Mouse (Mus musculus) intestine, embryonic 14.5 days (tissue): ENCODE data around the gene Fgfr2. TPM values are rescaled to one million over a fixed set of nuclear protein-coding genes. Genes with fewer than 3 reads are reported as not detected.

ENCODE experiments used
- ATAC-seq: fragments of 200-750 bp; cut with Nextera tagmentation; replicated peaks from 2 replicates; pipeline ENCODE4 v1.8.0; 2017; ENCODE audit warnings: low read depth, moderate number of reproducible peaks, moderate TSS enrichment, moderate library complexity; ENCODE audit not compliant: low FRiP score, low TSS enrichment
- DNase-seq: peaks from one replicate; pipeline ENCODE4 v3.0.0-alpha.2; 2018; ENCODE audit warnings: low spot score
- H3K27ac ChIP-seq: fragments of 300-500 bp; sonication (generic); 2 replicates; pipeline ENCODE4 v1.5.1; 2014; ENCODE audit warnings: low read depth, mild to moderate bottlenecking, control low read depth
- H3K27me3 ChIP-seq: fragments of 300-500 bp; sonication (generic); replicated peaks from 2 replicates; pipeline ENCODE4 v1.6.1; 2014; ENCODE audit warnings: low read length, control low read depth; ENCODE audit not compliant: control insufficient read depth, insufficient read depth
- H3K36me3 ChIP-seq: fragments of 300-500 bp; sonication (generic); 2 replicates; pipeline ENCODE4 v1.6.1; 2014; ENCODE audit warnings: low read length, control low read depth; ENCODE audit not compliant: control insufficient read depth, insufficient read depth
- H3K4me1 ChIP-seq: fragments of 300-500 bp; sonication (generic); replicated peaks from 2 replicates; pipeline ENCODE4 v1.6.1; 2014; ENCODE audit warnings: low read length, control low read depth, mixed read lengths; ENCODE audit not compliant: control insufficient read depth, insufficient read depth
- H3K4me2 ChIP-seq: fragments of 300-500 bp; sonication (generic); 2 replicates; pipeline ENCODE4 v1.6.1; 2014; ENCODE audit warnings: low read length
- H3K4me3 ChIP-seq: fragments of 300-500 bp; sonication (generic); 2 replicates; pipeline ENCODE4 v1.5.1; 2014; ENCODE audit warnings: low read depth, low read length, control low read depth, mixed read lengths
- H3K9ac ChIP-seq: fragments of 300-500 bp; sonication (generic); 2 replicates; pipeline ENCODE4 v1.6.1; 2014; ENCODE audit warnings: mild to moderate bottlenecking, low read length
- H3K9me3 ChIP-seq: fragments of 300-500 bp; sonication (generic); 2 replicates; pipeline ENCODE4 v1.6.1; 2016; ENCODE audit warnings: low read length, control low read depth; ENCODE audit not compliant: control insufficient read depth
- WGBS: fragments of 180-500 bp; shearing (Covaris S2); extraction: QIAGEN DNeasy Blood & Tissue Kit; methylation state at CpG from one replicate; pipeline ENCODE4 v1.1.7; 2014; 5-methylcytosine and 5-hydroxymethylcytosine counted together
- polyA plus RNA-seq: library from polyadenylated mRNA; unstranded; fragments of >200 nt; fragmentation: Nextera tagmentation; extraction: Ambion mirVana; gene quantifications from 2 replicates; pipeline ENCODE4 v1.2.1, GENCODE M21; 2014

The Fgfr2 gene
- polyA plus RNA-seq, 1 experiment from 2014 or later, result 105 TPM

GRCm38 (mm10) chr7:130665358-130665757 is 2457.8 kb downstream of the Fgfr2 start:
- Histone ChIP-seq H3K4me1 (peaks cover 18% of the 10 kb centered on the region), H3K36me3 (no peaks in the 10 kb centered on the region), H3K27me3 (no peaks in the 10 kb centered on the region), H3K27ac (no peak overlapping the region), H3K9ac (no peak overlapping the region), H3K9me3 (peaks cover 11% of the 10 kb centered on the region; the same call in 1 of the 2 replicates), H3K4me3 (no peak overlapping the region), H3K4me2 (no peak overlapping the region)
- WGBS, result 95% methylated on average over 9 of the region's 9 CpGs
- no peak for DNase-seq
- no peak for ATAC-seq

DNA sequence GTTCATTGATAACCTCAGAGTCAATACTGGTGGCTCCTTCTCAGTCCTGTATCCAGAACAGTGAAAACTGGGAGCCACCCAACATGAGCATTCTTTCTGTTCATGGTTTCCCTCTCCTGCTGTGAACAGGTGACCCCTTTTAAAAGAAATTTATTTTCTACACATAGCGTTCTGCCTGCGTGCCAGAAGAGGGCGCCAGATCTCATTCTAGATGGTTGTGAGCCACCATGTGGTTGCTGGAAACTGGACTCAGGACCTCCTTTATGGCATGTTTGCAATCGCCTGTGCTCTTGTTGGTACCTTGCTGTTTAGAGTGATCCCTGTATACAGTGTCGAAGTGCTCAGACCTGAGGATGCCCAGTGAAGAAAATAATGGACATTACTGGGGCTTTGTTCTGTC is 2458.5 kb downstream of the Fgfr2 start:
- Histone ChIP-seq H3K9me3 (peaks cover 11% of the 10 kb centered on the region; the same call in 1 of the 2 replicates), H3K4me3 (no peak overlapping the region), H3K9ac (no peak overlapping the region), H3K4me1 (peaks cover 14% of the 10 kb centered on the region), H3K27me3 (no peaks in the 10 kb centered on the region), H3K36me3 (no peaks in the 10 kb centered on the region), H3K27ac (no peak overlapping the region), H3K4me2 (no peak overlapping the region)
- ATAC-seq (no peak), DNase-seq (no peak)
- 92% methylated on average over 5 of the region's 5 CpGs for WGBS

DNA sequence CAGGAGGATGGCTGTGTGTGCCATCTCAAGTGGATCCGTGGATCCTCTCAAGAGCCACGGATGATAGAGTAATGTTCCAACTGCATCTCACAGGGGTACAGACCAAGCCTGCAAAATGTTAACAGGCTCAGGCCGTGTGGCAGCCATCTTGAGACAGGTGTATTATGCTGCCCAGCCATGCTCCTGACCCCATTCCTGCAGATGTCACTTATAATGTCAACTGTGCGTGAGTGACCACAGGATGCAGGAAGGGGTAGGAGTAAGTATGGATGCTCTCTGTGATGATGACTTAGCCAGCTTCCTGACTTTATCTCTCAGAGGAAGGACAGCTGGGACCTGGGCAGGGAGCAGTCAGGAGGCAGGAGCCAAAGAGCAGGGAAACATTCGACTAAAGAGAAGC is 2459.1 kb downstream of the Fgfr2 start:
- H3K9ac ChIP-seq, result no peak overlapping the region
- H3K36me3 ChIP-seq, result no peaks in the 10 kb centered on the region
- H3K4me3 ChIP-seq, result no peak overlapping the region
- no peaks in the 10 kb centered on the region for H3K27me3 ChIP-seq
- H3K4me1 ChIP-seq, result peaks cover 8% of the 10 kb centered on the region
- ATAC-seq (no peak), DNase-seq (no peak)
- H3K4me2 ChIP-seq, result no peak overlapping the region
- no peak overlapping the region for H3K27ac ChIP-seq
- peaks cover 11% of the 10 kb centered on the region; the same call in 1 of the 2 replicates for H3K9me3 ChIP-seq
- 94% methylated on average over 5 of the region's 5 CpGs for WGBS

DNA sequence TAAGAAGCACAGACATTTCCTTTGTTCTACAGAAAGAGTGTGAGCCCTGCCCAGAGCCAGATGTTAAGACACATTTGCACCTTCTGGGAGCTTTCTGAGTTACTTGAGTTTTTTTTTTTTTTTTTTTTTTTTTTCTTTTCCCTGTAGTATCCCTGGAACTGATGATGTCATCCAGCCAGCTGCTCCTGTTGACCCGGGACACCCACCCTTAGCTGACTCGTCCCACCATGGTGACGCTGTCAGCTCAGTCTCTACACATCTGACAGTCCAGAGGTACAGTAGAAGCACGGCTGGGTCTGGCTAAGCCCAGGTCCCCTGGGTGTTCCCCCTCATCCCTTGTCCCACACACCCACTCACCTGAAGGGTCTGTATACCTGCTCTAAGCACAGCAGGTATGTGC is 2460.3 kb downstream of the Fgfr2 start:
- no peak overlapping the region for H3K27ac ChIP-seq
- ATAC-seq, result no peak
- no peak overlapping the region for H3K4me2 ChIP-seq
- no peaks in the 10 kb centered on the region for H3K27me3 ChIP-seq
- no peak overlapping the region for H3K9ac ChIP-seq
- peaks cover 11% of the 10 kb centered on the region; the same call in 1 of the 2 replicates for H3K9me3 ChIP-seq
- H3K36me3 ChIP-seq, result no peaks in the 10 kb centered on the region
- no peak for DNase-seq
- 59% methylated on average over 4 of the region's 4 CpGs for WGBS
- no peak overlapping the region for H3K4me3 ChIP-seq
- H3K4me1 ChIP-seq, result no peaks in the 10 kb centered on the region; the same call in 1 of the 2 replicates

- ATAC-seq (no peak), DNase-seq (no peak)
- H3K4me3 ChIP-seq, result no peak overlapping the region
- 70% methylated on average over 5 of the region's 5 CpGs for WGBS
- no peaks in the 10 kb centered on the region for H3K27me3 ChIP-seq
- no peak overlapping the region for H3K27ac ChIP-seq
- H3K4me2 ChIP-seq, result no peak overlapping the region
- no peaks in the 10 kb centered on the region; the same call in 1 of the 2 replicates for H3K4me1 ChIP-seq
- no peaks in the 10 kb centered on the region for H3K36me3 ChIP-seq
- H3K9me3 ChIP-seq, result peaks cover 11% of the 10 kb centered on the region; the same call in 1 of the 2 replicates
- H3K9ac ChIP-seq, result no peak overlapping the region
Measured at GRCm38 (mm10) chr7:130662250-130662649, 2460.9 kb downstream of the Fgfr2 start.

DNA sequence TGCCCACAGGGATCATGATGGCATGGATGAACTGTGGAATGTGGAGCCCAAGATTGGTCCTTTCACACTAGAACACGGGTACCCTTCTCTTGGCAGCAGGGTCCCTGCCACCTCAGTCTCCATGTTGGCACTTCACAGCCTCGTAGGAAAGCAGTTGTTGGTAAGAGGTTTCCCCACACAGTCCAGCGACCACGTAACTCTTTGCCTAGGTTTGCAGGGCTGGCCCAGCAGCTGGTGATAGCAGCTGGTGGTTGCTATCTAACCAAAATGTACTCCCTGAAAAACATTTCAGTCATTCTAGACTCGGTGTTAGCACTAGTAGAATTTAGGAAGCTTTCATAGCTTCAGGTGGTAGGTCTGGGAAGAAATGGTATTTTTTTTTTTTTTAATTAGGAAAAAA is 2464.0 kb downstream of the Fgfr2 start:
- Histone ChIP-seq H3K27ac (no peak overlapping the region), H3K9ac (no peak overlapping the region), H3K9me3 (peaks cover 8% of the 10 kb centered on the region; the same call in 1 of the 2 replicates), H3K4me3 (no peak overlapping the region), H3K27me3 (no peaks in the 10 kb centered on the region), H3K36me3 (no peaks in the 10 kb centered on the region), H3K4me2 (no peak overlapping the region), H3K4me1 (peaks cover 18% of the 10 kb centered on the region)
- ATAC-seq (no peak), DNase-seq (no peak)
- WGBS, result 92% methylated on average over 5 of the region's 5 CpGs

DNA sequence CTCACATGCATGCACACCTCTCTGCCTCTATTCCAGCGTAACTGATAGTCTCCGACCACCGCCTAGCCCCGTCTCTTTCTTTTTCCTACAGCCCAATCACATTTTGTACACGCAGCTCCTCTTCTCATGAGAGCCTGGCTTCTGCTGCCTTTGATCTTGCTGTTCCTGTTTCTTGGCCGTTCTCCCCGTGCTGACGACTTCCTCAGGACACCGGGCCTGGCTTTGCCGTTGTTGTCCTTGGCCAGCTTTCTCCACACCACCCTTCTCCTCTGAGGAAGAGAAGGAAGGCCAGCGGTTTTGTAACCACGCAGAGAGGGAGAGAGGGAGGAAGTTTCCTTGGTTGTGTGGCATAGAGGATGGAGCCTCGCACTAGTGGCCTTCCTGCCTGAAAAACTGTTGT is 2465.4 kb downstream of the Fgfr2 start:
- Histone ChIP-seq H3K4me1 (peaks cover 20% of the 10 kb centered on the region), H3K9me3 (no peaks in the 10 kb centered on the region), H3K9ac (no peak overlapping the region), H3K4me3 (no peak overlapping the region), H3K4me2 (no peak overlapping the region), H3K36me3 (no peaks in the 10 kb centered on the region), H3K27me3 (no peaks in the 10 kb centered on the region), H3K27ac (no peak overlapping the region)
- ATAC-seq, result no peak
- DNase-seq, result no peak
- WGBS, result 76% methylated on average over 13 of the region's 13 CpGs

DNA sequence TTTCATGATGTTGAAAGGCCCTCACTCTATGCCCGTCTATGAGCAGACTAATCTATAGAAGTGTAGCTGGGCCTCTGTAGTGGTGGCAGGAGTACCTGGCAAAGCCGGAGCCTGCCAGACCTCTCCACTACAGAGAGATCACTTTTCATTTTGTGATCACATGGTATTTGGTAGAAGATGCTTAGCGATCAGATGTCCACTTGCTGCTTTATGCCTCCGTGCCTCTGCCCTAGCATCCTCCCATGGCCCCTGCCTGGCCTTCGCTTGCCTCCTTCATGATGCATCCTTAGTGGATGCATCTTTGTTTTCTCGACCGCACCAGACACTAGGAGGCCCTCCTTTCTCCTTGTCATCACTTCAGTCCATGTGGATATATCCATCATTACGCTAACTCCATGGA is 2466.2 kb downstream of the Fgfr2 start:
- H3K27me3 ChIP-seq, result no peaks in the 10 kb centered on the region
- WGBS, result 96% methylated on average over 8 of the region's 8 CpGs
- H3K4me3 ChIP-seq, result no peak overlapping the region
- no peak overlapping the region for H3K4me2 ChIP-seq
- no peaks in the 10 kb centered on the region for H3K9me3 ChIP-seq
- no peak for DNase-seq
- peaks cover 20% of the 10 kb centered on the region for H3K4me1 ChIP-seq
- no peak overlapping the region for H3K9ac ChIP-seq
- ATAC-seq, result no peak
- no peaks in the 10 kb centered on the region for H3K36me3 ChIP-seq
- H3K27ac ChIP-seq, result no peak overlapping the region

GRCm38 (mm10) chr7:130654562-130654961 is 2468.6 kb downstream of the Fgfr2 start:
- H3K9ac ChIP-seq, result no peak overlapping the region
- DNase-seq, result peak; percentile 58
- H3K9me3 ChIP-seq, result no peaks in the 10 kb centered on the region
- no peaks in the 10 kb centered on the region for H3K36me3 ChIP-seq
- H3K4me3 ChIP-seq, result no peak overlapping the region
- ATAC-seq, result no peak
- 46% methylated on average over 2 of the region's 2 CpGs for WGBS
- H3K4me1 ChIP-seq, result peaks cover 20% of the 10 kb centered on the region
- no peak overlapping the region for H3K4me2 ChIP-seq
- no peaks in the 10 kb centered on the region for H3K27me3 ChIP-seq
- H3K27ac ChIP-seq, result no peak overlapping the region
